Mouse (Mus musculus) T-helper 2 cell (primary cell): Measurements from ENCODE around the gene Efnb2.

Source experiments
- in situ Hi-C: fragments of 300-600 bp; cut with MboI, MseI; formaldehyde crosslinking; loops from one replicate; pipeline ENCODE4 v1.15.1; 2025; ENCODE audit warnings: high pct_unique_total_duplicates

Efnb2 gene

GRCm38 (mm10) chr8:8656578-8657441 lies 4.2 kb downstream of the Efnb2 start:
- in situ Hi-C loops, result no loop called here

GRCm38 (mm10) chr8:8655346-8656340 lies 5.4 kb downstream of the Efnb2 start:
- in situ Hi-C loops, result no loop called here

GRCm38 (mm10) chr8:8653906-8654489 lies 7.0 kb downstream of the Efnb2 start:
- in situ Hi-C loops, result no loop called here

- in situ Hi-C loops, result no loop called here
Measured at GRCm38 (mm10) chr8:8653343-8653742, 7.7 kb downstream of the Efnb2 start.

- in situ Hi-C loops, result no loop called here
Measured at GRCm38 (mm10) chr8:8652388-8652787, 8.7 kb downstream of the Efnb2 start.

- in situ Hi-C loops, result no loop called here
Measured at GRCm38 (mm10) chr8:8649944-8650343, 11.1 kb downstream of the Efnb2 start.

GRCm38 (mm10) chr8:8649536-8649935 lies 11.5 kb downstream of the Efnb2 start:
- in situ Hi-C loops, result no loop called here

GRCm38 (mm10) chr8:8648686-8649085 lies 12.4 kb downstream of the Efnb2 start:
- in situ Hi-C loops, result no loop called here

GRCm38 (mm10) chr8:8647824-8648223 lies 13.2 kb downstream of the Efnb2 start:
- in situ Hi-C loops, result no loop called here

- in situ Hi-C loops, result no loop called here
Measured at GRCm38 (mm10) chr8:8647319-8647718, 13.7 kb downstream of the Efnb2 start.

GRCm38 (mm10) chr8:8644160-8644915 lies 16.7 kb downstream of the Efnb2 start:
- in situ Hi-C loops, result no loop called here

GRCm38 (mm10) chr8:8640264-8640588 lies 20.8 kb downstream of the Efnb2 start:
- in situ Hi-C loops, result no loop called here

GRCm38 (mm10) chr8:8639569-8640263 lies 21.3 kb downstream of the Efnb2 start:
- in situ Hi-C loops, result loop anchor here (10.0 kb wide), 2 partner anchors 1785 to 1855 kb away; no protein-coding TSS in a partner anchor

- in situ Hi-C loops, result loop anchor here (10.0 kb wide), 2 partner anchors 1793 to 1863 kb away; no protein-coding TSS in a partner anchor
Measured at GRCm38 (mm10) chr8:8631394-8631793, 29.6 kb downstream of the Efnb2 start.

- in situ Hi-C loops, result no loop called here
Measured at GRCm38 (mm10) chr8:8624017-8624416, 37.0 kb downstream of the Efnb2 start.

GRCm38 (mm10) chr8:8623486-8623885 lies 37.6 kb downstream of the Efnb2 start:
- in situ Hi-C loops, result no loop called here

GRCm38 (mm10) chr8:8622476-8622875 lies 38.6 kb downstream of the Efnb2 start:
- in situ Hi-C loops, result no loop called here

- in situ Hi-C loops, result no loop called here
Measured at GRCm38 (mm10) chr8:8622031-8622430, 39.0 kb downstream of the Efnb2 start.

- in situ Hi-C loops, result no loop called here
Measured at GRCm38 (mm10) chr8:8621236-8621917, 39.7 kb downstream of the Efnb2 start.

GRCm38 (mm10) chr8:8620536-8620935 lies 40.5 kb downstream of the Efnb2 start:
- in situ Hi-C loops, result no loop called here
